Mouse (Mus musculus): ENCODE measurements around the gene Wdfy4.

- TF ChIP-seq CTCF (IDR thresholded peaks at IDR 0.05; ENCODE audit: borderline replicate concordance, control insufficient read depth, extremely low read depth, insufficient read depth, low read length, poor library complexity) (no peak), POLR2A (IDR thresholded peaks at IDR 0.05; ENCODE audit: control insufficient read depth, extremely low read depth, insufficient read depth, low read length, poor library complexity) (no peak)
These were observed 226.6 kb downstream of the Wdfy4 start for GRCm38 (mm10) chr14:32958671-32959070.

All from thymus, adult 2 months (tissue).